Mouse (Mus musculus) MEL (cell line): Measurements from ENCODE around the gene Itih1.

Source experiments
- CHD2 ChIP-seq: IDR thresholded peaks from 2 replicates; pipeline ENCODE4 v1.6.1; 2011; ENCODE audit warnings: low read length, improper control_type of control experiment
- CTCF ChIP-seq, 3 experiments: IDR thresholded peaks in 2 of 3; conservative IDR thresholded peaks in 1 of 3; 2 replicates each; pipeline ENCODE4 v1.5.1; 2011 to 2012; ENCODE audit warnings: low read length in 3 of 3, low read depth in 2 of 3, mild to moderate bottlenecking in 2 of 3, improper control_type of control experiment in 1 of 3, inconsistent platforms in 1 of 3, mixed read lengths in 1 of 3, moderate library complexity in 1 of 3; ENCODE audit not compliant: control insufficient read depth in 1 of 3, insufficient read depth in 1 of 3, poor library complexity in 1 of 3, severe bottlenecking in 1 of 3
- GATA1 ChIP-seq: IDR thresholded peaks from 2 replicates; pipeline ENCODE4 v1.6.1; 2011; ENCODE audit warnings: low read depth, low read length, improper control_type of control experiment
- MAFK ChIP-seq: IDR thresholded peaks from 2 replicates; pipeline ENCODE4 v1.6.1; 2011; ENCODE audit warnings: low read depth, mild to moderate bottlenecking, low read length, improper control_type of control experiment, borderline replicate concordance
- POLR2A ChIP-seq, 2 experiments: IDR thresholded peaks; 2 replicates each; pipeline ENCODE4 v1.6.1; 2011 to 2012; ENCODE audit warnings: low read length in 2 of 2, mild to moderate bottlenecking in 2 of 2, control low read depth in 1 of 2, improper control_type of control experiment in 1 of 2, low read depth in 1 of 2, moderate library complexity in 1 of 2; ENCODE audit not compliant: control insufficient read depth in 1 of 2, insufficient read depth in 1 of 2, poor library complexity in 1 of 2
- USF1 ChIP-seq: IDR thresholded peaks from 2 replicates; pipeline ENCODE4 v1.6.1; 2014; ENCODE audit warnings: low read depth, mild to moderate bottlenecking, inconsistent platforms, low read length, improper control_type of control experiment, moderate library complexity
- ZNF384 ChIP-seq: IDR thresholded peaks from 2 replicates; pipeline ENCODE4 v1.6.1; 2012; ENCODE audit warnings: low read depth, mild to moderate bottlenecking, inconsistent platforms, low read length, improper control_type of control experiment

GRCm38 (mm10) chr14:30911141-30911540 is 31.9 kb downstream of the Itih1 start:
- no peak for TF ChIP-seq CTCF (IDR thresholded peaks at IDR 0.05 in 2 of 3, conservative IDR thresholded peaks at IDR 0.05 in 1 of 3; ENCODE audit: control insufficient read depth in 1 of 3, insufficient read depth in 1 of 3, low read depth in 2 of 3, low read length in 3 of 3, poor library complexity in 1 of 3, severe bottlenecking in 1 of 3)
- no peak for TF ChIP-seq GATA1
- TF ChIP-seq USF1, result no peak
- no peak for TF ChIP-seq CHD2
- no peak for TF ChIP-seq POLR2A (IDR thresholded peaks at IDR 0.05; ENCODE audit: control insufficient read depth in 1 of 2, insufficient read depth in 1 of 2, low read depth in 1 of 2, low read length in 2 of 2, poor library complexity in 1 of 2)
- no peak for TF ChIP-seq MAFK
- TF ChIP-seq ZNF384, result no peak
